Mouse (Mus musculus): ENCODE results near the gene Appl1. TPM values are rescaled to one million over a fixed set of nuclear protein-coding genes. Genes with fewer than 3 reads are reported as not detected.

Appl1 gene
- 10 to 100 TPM; 39.3 to 44.3 TPM for total RNA-seq (2021)
- long read RNA-seq, experiment 1, full-length matches to known transcripts = 12 of 33 reads
- long read RNA-seq, experiment 1, partial matches to known transcripts = 9 of 33 reads
- long read RNA-seq, experiment 1, other reads (novel, unspliced or antisense) = 12 of 33 reads
- long read RNA-seq, experiment 2, full-length matches to known transcripts = 4 of 10 reads
- long read RNA-seq, experiment 2, partial matches to known transcripts = 2 of 10 reads
- long read RNA-seq, experiment 2, other reads (novel, unspliced or antisense) = 4 of 10 reads

DNA sequence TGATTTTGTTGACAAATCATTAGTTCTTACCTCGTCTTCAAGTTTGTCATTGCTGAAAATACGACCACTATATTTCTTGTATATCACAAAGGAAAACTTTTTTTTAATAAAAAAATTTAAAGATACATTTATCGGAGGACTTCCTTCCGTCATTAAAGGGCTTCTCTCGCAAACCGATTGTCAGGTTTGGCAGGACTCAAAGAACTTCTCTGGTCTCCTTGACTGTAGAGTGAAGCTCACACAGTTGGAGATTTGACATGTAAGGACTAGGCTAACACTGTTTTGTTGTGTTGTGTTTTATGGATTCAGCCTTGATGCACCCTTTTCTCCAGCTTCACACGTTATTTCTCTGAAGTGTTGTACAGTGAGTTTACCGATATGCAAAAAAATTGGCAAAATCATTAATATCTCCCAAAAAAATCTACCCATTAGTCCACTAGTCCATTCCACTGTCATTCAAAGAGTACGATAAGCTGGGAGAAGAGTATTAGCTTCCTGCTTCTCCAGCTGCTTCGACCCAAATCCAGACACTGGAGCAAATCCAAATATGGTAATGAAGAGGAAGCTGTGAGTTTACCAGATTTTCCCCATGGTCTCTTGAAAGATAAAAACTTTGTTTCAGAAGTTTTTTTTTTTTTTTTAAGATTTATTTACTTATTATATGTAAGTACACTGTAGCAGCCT is at the start of gene Appl1:
Gene Appl1 (minus strand): TSS at position 127 of the 684 bp plus-strand sequence.
- DNase-seq = no peak

DNA sequence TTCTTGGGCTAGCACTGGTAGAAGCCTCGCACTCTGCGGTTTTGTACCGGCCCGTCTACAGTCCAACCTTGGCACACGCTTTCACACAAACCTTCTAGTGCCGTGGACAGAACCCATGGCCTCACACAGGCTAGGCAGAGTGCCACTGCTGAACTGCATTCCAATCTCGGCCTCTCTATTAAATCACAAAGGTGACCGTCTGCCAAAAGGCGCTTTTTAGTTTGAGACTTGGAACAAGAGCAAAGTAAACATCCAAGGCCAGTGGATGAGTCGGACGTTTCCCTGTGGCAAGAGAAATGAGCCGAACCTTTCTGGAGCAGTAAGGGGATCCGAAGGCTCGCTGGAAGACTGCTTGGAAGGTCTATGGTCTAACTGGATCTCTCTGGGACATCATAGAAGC is 48.8 kb upstream of the Appl1 start:
- DNase-seq = peak; percentile 78 to 80

DNA sequence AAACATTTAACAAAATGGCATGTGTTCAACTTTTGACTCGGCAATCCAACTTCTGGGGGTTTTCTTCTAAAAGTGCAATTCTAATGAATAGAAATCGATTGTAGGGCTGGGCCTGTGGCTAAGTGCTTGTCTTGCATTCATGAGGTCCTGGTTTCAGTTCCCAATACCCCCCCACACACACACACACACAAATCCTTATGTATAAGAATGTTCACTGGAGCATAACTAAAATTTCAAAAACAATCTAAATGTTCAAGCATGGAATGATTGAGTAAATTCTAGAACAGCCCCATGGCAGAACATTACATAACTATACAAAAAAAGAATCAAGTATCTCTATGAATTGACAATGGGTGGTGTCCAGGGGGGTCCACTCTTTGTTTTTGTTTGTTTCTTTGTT is 46.9 kb upstream of the Appl1 start:
- no peak for DNase-seq

DNA sequence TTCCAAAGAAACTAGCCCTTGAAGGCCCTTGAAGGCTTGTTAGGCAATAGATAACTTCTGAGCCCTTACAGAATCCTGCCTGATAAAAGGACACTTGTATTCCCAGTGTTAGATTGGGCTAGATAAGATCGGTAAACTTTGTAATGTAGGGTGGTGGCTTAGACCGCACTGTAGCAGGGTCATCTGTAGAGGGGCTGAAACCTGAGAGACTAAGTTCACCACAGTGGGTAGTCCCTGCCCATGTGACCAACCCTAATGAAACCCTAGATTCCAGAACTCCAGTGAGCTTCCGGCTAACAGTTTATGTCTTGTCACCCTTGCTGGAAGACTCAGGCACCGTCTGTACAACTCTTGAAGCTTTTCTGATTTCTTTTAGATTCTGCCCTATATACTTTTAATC is 42.6 kb upstream of the Appl1 start:
- DNase-seq = no peak

DNA sequence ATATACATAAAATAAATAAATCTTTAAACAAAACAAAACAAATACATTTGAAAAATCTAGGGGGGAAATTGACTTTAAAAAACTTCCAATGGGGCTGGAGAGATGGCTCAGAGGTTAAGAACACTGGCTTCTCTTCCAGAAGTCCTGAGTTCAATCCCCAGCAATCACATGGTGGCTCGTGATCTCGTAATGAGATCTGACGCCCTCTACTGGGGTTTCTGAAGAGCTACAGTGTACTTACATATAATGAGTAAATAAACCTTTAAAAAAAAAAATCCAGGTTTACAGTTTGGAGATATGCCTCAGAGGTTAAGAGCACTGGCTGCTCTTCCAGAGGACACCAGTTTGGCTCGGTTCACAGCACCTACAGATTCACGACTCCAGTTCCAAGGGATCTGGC is 40.5 kb upstream of the Appl1 start:
- DNase-seq = no peak

DNA sequence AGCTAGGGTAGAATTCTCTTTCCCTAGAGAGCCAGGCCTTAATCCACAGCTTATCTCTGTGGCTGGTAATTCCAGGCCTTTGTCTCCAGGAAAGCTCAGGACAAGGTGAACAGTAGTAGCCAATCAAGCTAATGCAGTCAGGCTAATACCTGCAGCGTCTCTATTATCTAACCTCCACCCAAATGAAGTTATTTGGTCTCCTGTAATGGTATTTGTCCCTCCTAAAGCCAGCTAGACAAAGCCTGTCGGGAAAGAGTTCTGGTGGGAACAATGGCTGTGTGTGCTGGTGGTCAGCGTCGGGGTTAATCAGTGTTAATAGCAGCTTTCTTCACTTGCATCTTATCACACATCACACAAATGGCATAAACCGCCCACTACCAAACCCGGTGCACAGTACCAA is 34.9 kb upstream of the Appl1 start:
- DNase-seq = no peak

DNA sequence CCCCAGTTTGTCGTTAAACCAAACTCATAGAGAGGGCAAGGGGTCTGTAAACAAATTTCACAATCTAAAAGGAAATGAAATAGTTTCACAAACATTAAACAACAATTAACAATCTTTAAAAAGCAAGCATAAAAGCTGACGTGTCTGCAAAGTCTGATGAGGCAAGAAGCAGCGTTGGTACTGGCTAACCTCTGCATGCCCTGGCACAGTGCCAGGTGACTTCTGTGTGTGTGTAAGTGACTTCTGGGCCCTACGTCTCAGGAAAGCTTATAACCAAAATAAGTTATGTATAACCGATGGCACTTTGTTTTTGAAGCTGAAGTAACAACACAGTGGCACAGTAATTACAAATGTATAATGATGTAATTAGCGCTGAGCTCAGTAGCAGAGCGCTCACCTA is 33.9 kb upstream of the Appl1 start:
- DNase-seq = peak; percentile 26 to 49

DNA sequence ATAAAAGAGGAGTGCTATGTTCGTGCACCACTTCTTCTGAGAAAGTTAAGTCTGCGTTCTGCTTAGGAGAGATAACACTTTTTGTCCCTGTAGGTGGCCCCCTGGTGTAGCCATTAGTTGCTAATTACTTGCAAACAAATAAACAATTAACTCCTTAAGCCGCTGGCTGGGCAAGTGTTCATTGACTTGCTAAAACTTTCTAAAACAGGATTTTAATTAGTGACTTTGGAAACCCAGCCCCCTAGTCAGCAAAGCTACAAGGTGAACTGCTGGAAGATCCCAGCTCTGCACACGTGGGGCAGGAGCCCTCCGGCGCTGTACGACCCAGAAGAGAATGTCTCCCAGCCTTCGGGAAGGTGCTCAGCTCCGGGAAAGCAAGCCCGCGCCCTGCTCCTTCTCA is 29.4 kb upstream of the Appl1 start:
- no peak for DNase-seq

DNA sequence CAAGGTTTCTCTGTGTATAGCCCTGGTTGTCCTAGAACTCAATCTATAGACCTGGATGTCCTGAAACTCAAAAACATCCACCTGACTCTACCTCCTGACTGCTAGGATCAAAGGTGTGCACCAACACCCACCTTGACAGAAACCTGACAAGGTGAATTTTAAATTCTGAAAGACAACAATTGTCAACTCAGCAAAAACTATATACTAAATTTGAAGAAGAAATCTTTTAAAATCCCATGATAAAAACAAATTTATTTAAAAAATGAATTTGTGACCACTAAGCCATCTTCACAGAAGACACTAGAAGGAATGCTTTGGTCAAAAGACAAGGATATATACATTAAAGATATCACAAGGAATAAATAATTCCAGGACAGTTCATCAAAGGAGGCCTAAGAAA is 25.2 kb upstream of the Appl1 start:
- no peak for DNase-seq

DNA sequence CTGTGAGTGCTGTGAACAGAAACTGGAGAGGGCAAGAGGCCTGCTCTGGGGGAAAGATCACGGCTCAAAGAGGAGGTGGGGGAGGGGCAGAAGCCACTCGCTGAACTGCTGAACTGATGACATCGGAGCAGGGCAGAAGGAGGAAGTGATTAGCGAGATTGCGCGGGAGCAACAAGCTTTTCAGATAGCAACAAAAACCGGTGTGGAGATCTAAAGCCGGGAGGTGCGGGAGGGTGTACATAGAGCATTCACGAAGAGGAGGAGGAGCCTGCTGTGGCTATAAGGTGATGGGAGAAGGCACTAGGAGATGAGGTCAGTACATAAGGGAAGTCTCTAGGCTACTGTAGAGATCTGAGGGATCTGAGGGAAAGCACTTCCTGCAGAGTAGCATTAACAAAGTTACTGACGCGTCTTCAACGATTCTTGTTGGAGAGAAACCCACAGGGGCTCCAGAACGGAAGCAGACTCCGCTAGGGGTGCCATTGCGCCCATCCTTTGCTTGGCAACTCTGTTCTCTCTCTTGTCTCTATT is 23.2 kb upstream of the Appl1 start, which contains the start of gene Hesx1:
Gene Hesx1 (plus strand): TSS at position 206 of the 531 bp plus-strand sequence.
- DNase-seq = peak; percentile 31 to 72

DNA sequence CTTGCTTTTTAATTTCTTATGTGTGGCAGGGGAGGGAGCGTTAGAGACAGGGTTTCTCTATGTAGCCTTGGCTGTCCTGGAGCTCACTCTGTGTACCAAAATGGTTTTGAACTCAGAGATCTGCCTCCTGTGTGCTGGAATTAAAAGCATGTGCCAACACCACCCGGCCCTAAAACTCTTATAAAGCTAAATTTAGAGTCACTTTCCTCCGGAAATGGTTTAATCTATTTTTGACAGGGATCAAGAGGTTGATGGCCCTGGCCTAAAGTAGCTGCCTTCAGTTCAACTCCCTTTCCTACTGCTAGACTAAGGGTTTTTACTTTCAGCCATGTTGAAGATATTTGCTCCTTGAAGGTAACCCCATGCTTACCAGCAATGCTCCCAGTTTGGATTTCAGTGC is 22.4 kb upstream of the Appl1 start:
- no peak for DNase-seq

DNA sequence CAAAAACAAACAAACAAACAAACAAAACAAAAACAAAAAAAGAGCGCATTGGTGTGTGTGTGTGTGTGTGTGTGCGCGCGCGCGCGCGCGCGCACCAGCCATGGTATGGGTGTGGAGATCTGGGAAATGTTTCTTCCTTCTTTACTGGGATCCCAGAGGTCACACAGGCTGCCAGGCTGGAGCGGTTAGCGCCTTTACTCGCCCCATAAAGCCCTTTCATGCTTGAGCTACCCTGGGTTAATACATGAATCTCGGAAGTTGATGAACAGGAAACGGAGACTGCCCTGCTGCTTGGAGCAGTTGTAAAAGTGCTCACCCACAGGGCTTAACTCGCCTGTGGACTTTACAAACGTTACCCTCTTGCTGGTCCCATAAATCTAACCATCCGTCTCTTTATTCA is 20.6 kb upstream of the Appl1 start:
- no peak for DNase-seq

DNA sequence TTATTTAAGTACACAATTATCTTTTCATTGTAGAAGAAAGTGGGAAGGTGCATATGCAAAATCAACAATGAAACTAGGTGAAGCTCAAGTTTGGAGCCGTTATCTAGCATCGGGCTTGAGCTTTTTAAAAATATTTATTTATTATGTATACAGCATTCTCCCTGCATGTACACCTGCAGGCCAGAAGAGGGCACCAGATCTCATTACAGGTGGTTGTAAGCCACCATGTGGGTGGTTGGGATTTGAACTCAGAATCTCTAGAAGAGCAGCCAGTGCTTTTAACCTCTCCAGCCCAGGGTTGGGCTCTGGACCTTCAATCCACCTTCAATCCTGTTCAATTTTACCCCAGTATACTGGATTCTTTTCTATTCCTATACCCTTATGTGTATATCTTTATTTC is 17.7 kb upstream of the Appl1 start:
- peak; percentile 17 to 23 for DNase-seq

DNA sequence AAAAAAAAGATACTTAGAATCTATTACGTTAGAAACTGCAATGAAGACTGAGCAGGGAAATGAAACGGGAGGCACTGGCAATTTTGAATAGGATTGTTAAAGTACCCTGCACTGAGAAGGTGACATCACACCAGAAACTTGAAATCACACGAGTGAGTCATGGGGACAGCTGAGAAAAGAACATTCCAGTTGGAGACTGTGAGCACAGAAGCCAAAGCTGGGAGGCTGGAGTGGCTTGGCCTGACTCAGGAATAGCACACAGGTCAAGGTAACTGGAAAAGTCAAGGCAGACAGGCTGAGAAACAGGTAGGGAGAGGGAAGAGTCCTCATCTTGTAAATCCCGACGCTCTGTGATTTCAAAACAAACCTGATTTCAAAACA is 11.1 kb upstream of the Appl1 start:
- peak; percentile 56 to 67 for DNase-seq

DNA sequence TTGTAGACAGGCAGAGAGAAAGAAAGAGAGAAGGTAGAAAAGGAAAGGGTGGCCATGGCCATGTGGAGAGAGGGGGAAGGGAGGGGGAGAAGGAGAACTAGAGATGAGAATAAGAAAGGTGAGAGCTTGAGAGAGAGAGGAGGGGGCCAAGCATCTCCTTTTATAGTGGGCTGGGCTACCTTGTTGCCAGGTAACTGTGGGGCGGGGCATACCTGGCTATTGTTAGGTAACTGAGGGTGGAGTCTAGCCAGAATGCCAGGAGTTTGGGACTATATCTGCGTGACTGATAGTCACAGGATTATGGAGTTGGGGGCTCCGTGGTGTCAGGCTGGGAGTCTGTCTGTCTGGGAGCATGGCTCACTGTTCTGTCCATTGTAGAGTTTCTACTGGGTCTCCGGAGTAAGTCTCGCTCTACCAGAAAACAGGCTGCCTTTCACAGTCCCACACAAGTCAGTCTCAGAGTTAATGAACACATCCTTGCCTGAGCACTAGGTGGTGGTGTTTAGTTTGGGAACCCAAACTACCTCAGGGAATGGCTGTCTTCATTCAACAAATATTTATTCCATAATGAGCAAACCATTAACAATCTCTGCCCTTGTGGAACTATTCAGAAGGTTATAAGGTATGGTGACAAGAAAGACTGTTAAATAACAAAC is 10.6 kb upstream of the Appl1 start:
- no peak for DNase-seq

DNA sequence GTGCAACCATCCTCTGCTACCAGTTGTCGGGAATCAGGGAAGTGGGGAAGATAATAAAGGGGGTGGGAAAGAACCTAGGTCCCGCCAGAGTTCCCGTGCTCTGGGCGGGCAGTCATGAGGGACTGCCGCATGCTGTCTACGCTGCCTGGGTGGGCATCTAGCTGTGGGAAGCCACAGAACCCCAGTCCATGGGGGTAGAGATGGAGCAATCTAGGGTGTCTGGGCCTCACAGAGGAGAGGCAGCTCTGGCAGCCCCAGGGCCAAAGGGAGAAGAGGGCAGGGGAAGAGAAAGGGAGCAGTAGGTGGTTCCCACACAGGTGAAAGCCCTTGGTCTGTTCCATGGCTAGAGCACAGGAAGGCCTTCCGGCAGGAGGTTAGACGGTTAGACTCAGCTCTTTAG is 10.0 kb upstream of the Appl1 start:
- DNase-seq = no peak

DNA sequence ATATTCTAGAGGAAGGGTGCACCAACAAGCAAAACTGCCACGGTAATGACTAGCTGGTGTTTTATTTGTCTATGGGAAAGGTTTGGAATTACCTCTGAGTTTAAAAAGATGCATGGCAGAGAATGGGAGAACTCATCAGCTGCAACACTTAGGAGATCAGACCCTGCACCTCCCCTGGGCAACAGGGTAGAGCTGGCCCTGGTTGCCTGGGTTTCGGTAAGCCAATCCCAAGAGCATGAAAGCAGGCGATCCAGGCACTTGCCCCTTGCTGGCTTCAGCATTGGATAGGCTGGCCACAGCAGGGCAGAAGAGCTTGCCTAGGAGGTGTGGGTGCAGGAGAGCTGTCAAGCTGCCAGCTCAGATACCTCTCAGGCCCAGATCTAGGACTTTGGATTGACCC is 8.8 kb upstream of the Appl1 start:
- no peak for DNase-seq

DNA sequence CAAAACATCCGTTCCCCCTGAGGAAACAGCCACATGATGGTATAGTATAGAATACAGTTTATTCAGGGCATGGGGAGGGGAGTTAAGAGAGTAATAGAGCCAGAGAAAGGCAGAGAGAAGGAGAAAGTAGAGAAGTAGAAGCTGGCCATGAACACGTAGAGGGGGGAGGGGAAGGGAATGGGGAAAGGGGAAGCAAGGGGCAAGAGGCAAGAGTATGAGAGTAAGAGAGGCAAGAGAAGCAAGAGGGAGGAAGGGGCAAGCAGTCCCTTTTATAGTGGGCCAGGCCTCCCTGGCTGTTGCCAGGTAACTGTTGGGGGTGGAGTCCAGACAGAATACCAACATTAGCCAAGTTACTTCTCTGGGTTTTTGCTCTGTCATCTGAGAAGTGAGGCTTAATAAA is 6.5 kb upstream of the Appl1 start:
- DNase-seq = no peak

DNA sequence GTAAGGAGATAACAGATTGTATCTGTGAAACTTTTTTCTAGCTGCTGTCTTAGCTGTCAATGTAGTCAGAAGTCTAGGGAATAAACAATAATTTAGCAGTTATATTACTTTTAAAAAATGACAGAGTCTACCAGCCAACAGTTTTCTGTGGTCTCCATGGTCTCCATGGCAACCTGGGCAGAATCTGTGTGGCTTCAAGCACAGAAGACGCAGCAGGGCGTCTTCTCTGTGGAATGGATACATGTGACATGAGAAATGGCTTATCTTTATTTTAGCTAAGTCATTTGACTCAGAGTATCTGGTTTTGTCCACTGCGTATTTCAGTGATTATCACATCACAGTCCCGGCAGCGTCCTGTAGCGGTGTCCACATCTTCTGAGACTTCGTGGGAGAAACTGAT is 5.2 kb upstream of the Appl1 start:
- peak; percentile 20 to 39 for DNase-seq

DNA sequence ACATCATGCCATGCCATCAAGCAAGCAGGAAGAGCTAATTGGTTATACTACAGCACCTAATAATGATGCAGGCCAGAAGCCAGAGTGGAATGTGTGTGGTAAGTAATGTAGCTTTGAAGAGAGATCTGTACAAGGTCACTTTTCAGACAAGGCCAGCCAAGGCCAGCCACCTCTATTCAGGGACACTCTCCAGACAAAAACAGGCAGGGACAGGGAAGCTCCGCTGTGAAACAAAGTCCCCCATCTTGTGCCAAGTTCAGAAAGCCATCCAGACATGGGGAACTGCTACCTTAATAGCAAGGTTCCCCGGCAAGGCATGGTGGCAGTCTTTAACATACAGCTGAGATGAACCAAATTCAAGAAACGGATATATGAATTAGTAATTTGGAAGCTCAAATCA is 4.5 kb upstream of the Appl1 start:
- DNase-seq = peak; percentile 64 to 69

DNA sequence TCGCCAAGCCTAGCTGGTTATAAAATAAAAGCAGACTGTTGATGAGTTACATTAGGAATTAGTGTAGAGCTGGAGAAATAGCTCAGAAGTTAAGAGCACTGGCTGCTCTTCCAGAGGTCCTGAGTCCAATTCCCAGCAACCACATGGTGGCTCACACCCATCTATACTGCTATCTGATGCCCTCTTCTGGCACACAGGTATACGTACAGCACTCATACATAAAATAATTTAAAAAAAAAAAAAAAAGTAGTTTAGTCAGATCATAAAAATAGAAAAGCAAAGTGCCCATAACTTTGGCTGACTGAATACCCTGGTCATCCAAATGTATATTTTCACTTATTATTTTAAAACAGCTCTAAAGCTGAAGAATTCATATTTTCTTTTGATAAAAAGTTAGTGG is 2.1 kb upstream of the Appl1 start:
- no peak for DNase-seq

DNA sequence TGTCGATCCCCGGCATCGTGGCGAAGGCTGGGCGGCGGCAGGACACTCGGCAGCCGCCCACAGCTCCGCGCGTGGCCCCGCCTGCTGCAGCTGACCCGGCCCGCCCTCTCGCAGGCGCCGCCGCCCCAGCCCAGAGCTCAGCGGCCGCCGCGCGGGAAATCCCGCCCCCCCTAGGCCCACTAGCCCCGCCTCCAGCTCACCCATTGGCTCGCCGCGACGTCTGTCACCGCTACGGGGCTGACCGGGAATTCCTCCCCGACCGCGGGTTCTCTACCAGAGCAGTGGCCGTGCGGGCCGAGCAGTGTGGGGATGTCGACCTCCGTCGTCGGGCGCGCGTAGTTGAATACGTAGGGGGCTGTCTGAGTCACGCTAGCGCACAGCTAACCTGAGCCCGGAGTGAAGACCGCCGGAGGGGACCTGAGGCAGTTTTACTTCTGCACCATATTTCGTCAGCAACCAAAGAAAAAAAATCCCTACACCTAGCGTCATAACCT is 546 bp downstream of the Appl1 start:
- DNase-seq = peak; percentile 99

DNA sequence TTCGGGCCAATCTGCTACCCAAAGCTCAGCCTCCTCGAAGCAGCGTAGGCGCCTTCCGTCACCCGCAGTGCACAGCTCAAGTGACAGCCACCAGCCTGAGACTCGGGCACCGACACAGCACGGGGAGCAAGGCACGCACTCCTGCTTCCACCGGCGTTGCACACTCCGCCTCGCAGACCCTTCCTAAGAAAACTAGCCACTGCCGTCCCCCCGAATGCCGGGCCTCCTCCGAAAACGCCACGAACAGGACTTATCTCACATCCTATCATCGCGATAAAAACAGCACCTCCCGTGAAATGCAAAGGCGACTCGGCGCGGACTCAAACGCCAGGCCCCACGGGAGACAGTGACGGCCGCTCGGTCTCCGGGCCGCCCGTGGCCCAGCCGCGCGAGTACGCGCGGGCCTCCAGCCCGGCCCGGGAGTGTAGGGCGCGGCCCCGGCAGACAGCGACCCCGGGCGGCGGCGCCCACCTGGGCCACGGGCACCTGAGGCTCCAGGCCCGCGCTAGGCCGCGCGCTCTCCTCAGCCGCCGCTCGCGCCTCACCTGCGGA is 1.1 kb downstream of the Appl1 start:
- DNase-seq = peak; percentile 60 to 62

Measured in adrenal gland, postnatal 36 days (tissue).